Mouse (Mus musculus) 3T3-L1 (cell line): ENCODE measurements around the gene Ms4a4c.
"Not testable (repeated sequence)": the region's sequence is repeated elsewhere in the genome, so short reads cannot be mapped to it uniquely, and the experiment has no call there.

ENCODE experiments used
- DNase-seq: peaks from one replicate; pipeline ENCODE4 v3.0.0-alpha.2; 2015; ENCODE audit warnings: low read depth, low spot score

Ms4a4c gene

GRCm38 (mm10) chr19:11404527-11404926 lies at the start of gene Ms4a4c:
Gene Ms4a4c (plus strand): TSS chr19:11404770.
- no peak for DNase-seq

GRCm38 (mm10) chr19:11355730-11356129 lies 48.8 kb upstream of the Ms4a4c start:
- DNase-seq: no peak

- peak; percentile 27 for DNase-seq
Measured at GRCm38 (mm10) chr19:11360106-11360505, 44.5 kb upstream of the Ms4a4c start.

- DNase-seq: no peak
Measured at GRCm38 (mm10) chr19:11362002-11362401, 42.6 kb upstream of the Ms4a4c start.

- no peak for DNase-seq
Measured at GRCm38 (mm10) chr19:11368310-11368709, 36.3 kb upstream of the Ms4a4c start.

GRCm38 (mm10) chr19:11371181-11371580 lies 33.4 kb upstream of the Ms4a4c start:
- no peak for DNase-seq

- no peak for DNase-seq
Measured at GRCm38 (mm10) chr19:11375273-11375672, 29.3 kb upstream of the Ms4a4c start, which contains the start of gene Ms4a4a. Gene Ms4a4a (plus strand): TSS chr19:11375523.

GRCm38 (mm10) chr19:11376399-11376798 lies 28.2 kb upstream of the Ms4a4c start:
- no peak for DNase-seq

- DNase-seq: no peak
Measured at GRCm38 (mm10) chr19:11387109-11387508, 17.5 kb upstream of the Ms4a4c start.

GRCm38 (mm10) chr19:11387685-11388084 lies 16.9 kb upstream of the Ms4a4c start:
- DNase-seq: no peak

- no peak for DNase-seq
Measured at GRCm38 (mm10) chr19:11388949-11389348, 15.6 kb upstream of the Ms4a4c start.

GRCm38 (mm10) chr19:11395769-11396168 lies 8.8 kb upstream of the Ms4a4c start:
- no peak for DNase-seq

GRCm38 (mm10) chr19:11407428-11407827 lies 2.9 kb downstream of the Ms4a4c start:
- DNase-seq: no peak

- no peak for DNase-seq
Measured at GRCm38 (mm10) chr19:11408591-11408990, 4.0 kb downstream of the Ms4a4c start.

- no peak for DNase-seq
Measured at GRCm38 (mm10) chr19:11411640-11412039, 7.1 kb downstream of the Ms4a4c start.

GRCm38 (mm10) chr19:11414084-11414483 lies 9.5 kb downstream of the Ms4a4c start:
- DNase-seq: no peak

GRCm38 (mm10) chr19:11415581-11415980 lies 11.0 kb downstream of the Ms4a4c start:
- no peak for DNase-seq

GRCm38 (mm10) chr19:11418865-11419264 lies 14.3 kb downstream of the Ms4a4c start:
- not testable (repeated sequence) for DNase-seq

- DNase-seq: peak; percentile 20
Measured at GRCm38 (mm10) chr19:11431209-11431608, 26.6 kb downstream of the Ms4a4c start.

- DNase-seq: no peak
Measured at GRCm38 (mm10) chr19:11435058-11435834, 30.7 kb downstream of the Ms4a4c start.

- DNase-seq: no peak
Measured at GRCm38 (mm10) chr19:11443338-11443737, 38.8 kb downstream of the Ms4a4c start, which contains the start of gene Ms4a4b. Gene Ms4a4b (plus strand): TSS chr19:11443553.

- no peak for DNase-seq
Measured at GRCm38 (mm10) chr19:11443964-11444363, 39.4 kb downstream of the Ms4a4c start.

- DNase-seq: no peak
Measured at GRCm38 (mm10) chr19:11447238-11447637, 42.7 kb downstream of the Ms4a4c start.
